Mouse (Mus musculus) heart, adult 2 months (tissue): ENCODE measurements around the gene Anks1b. TPM values are rescaled to one million over a fixed set of nuclear protein-coding genes. Genes with fewer than 3 reads are reported as not detected.
"Not testable (repeated sequence)": the region's sequence is repeated elsewhere in the genome, so short reads cannot be mapped to it uniquely, and the experiment has no call there.

Source experiments
- DNase-seq, 2 experiments: peaks; one replicate each; pipeline ENCODE4 v3.0.0; 2021
- H3K27ac ChIP-seq: fragments of 200-600 bp; 2 replicates; pipeline ENCODE4 v1.8.1; 2022
- H3K27me3 ChIP-seq: fragments of 200-500 bp; 2 replicates; pipeline ENCODE4 v1.6.1; 2012; ENCODE audit warnings: mild to moderate bottlenecking, low read length, inconsistent platforms, mixed read lengths; ENCODE audit not compliant: control insufficient read depth, insufficient read depth
- H3K36me3 ChIP-seq: fragments of 200-500 bp; 2 replicates; pipeline ENCODE4 v1.6.1; 2012; ENCODE audit warnings: low read length, inconsistent platforms; ENCODE audit not compliant: control insufficient read depth, insufficient read depth
- H3K4me1 ChIP-seq: fragments of 200-500 bp; 2 replicates; pipeline ENCODE4 v1.6.1; 2011; ENCODE audit warnings: low read length; ENCODE audit not compliant: control insufficient read depth, insufficient read depth
- H3K4me3 ChIP-seq: fragments of 200-600 bp; 2 replicates; pipeline ENCODE4 v1.8.1; 2022
- H3K79me2 ChIP-seq: fragments of 200-500 bp; replicated peaks from 2 replicates; pipeline ENCODE4 v1.6.1; 2012; ENCODE audit warnings: mild to moderate bottlenecking, inconsistent platforms, low read length, moderate library complexity, mixed read lengths; ENCODE audit not compliant: control insufficient read depth, insufficient read depth
- H3K9ac ChIP-seq: fragments of 200-500 bp; 2 replicates; pipeline ENCODE4 v1.6.1; 2012; ENCODE audit warnings: low read depth, mild to moderate bottlenecking, control low read depth, inconsistent platforms, low read length, mixed read lengths
- CTCF ChIP-seq: fragments of 200-600 bp; IDR thresholded peaks from 2 replicates; pipeline ENCODE4 v1.8.1; 2022; ENCODE audit warnings: antibody characterized with exemption, mild to moderate bottlenecking, moderate library complexity
- EP300 ChIP-seq: fragments of 200-500 bp; IDR thresholded peaks from 2 replicates; pipeline ENCODE4 v1.6.1; 2011; ENCODE audit warnings: low read depth, low read length, control low read depth; ENCODE audit not compliant: insufficient read depth
- POLR2A ChIP-seq: fragments of 200-500 bp; IDR thresholded peaks from 2 replicates; pipeline ENCODE4 v1.6.1; 2011; ENCODE audit warnings: mild to moderate bottlenecking, low read depth, low read length, control low read depth; ENCODE audit not compliant: insufficient read depth
- WGBS: fragments of 180-500 bp; shearing (Covaris S2); methylation state at CpG from one replicate; pipeline ENCODE4 v1.1.7; 2018; 5-methylcytosine and 5-hydroxymethylcytosine counted together
- intact Hi-C: fragments of 180-260 bp; cut with DNase I; formaldehyde crosslinking; loops from one replicate; pipeline ENCODE4 v1.15.1; 2025
- polyA plus RNA-seq: library from polyadenylated mRNA; depleted of rRNA; stranded (reverse); fragments of >200 nt; gene quantifications from 2 replicates; pipeline ENCODE4 v1.2.3, GENCODE M21; 2012
- total RNA-seq, 2 experiments: library from RNA; stranded (reverse); gene quantifications; 2 replicates each; pipeline ENCODE4 v1.2.3; 2021

Gene Anks1b
- total and polyA plus RNA-seq, 3 experiments, result 0.16 to 0.80 (median 0.52) TPM

DNA sequence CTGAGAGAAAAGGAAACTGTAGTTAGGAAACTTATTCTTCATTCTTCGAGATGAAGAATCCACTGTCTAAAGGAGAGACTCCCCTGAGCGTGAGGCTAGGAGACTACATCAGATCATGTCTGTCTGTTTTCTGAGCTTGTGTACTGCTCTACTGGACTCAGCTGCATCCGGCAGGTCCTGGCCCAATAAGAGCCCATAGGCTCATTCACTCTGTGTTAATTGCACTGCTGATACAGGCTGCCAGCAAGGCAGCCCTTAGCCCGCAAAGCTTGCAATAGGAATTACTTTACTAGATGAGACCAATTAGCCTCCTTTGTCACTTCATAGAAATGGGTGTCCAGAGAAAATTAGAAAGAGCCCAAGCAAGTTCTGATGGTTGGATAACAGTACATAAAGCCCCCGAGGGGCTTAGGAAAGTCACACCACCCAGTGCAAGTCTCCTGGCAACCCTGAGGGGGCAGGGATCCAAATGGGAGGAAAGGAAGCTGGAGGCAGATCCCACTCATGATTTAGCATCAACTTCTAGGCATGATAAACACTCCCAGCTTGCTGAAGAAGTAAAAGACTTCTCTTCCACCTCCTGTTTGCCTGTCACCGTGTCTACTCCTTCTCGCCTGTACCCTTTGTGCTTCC lies 744.5 kb downstream of the Anks1b start:
- Histone ChIP-seq H3K4me1 (no peaks in the 10 kb centered on the region), H3K4me3 (no peak overlapping the region), H3K36me3 (no peaks in the 10 kb centered on the region), H3K9ac (no peak overlapping the region), H3K27ac (no peak overlapping the region), H3K27me3 (no peaks in the 10 kb centered on the region), H3K79me2 (no peaks in the 10 kb centered on the region)
- intact Hi-C loops, result no loop called here
- 69% methylated on average over 7 of the region's 7 CpGs for WGBS
- TF ChIP-seq POLR2A (no peak), CTCF (no peak), EP300 (no peak)
- no peak for DNase-seq

DNA sequence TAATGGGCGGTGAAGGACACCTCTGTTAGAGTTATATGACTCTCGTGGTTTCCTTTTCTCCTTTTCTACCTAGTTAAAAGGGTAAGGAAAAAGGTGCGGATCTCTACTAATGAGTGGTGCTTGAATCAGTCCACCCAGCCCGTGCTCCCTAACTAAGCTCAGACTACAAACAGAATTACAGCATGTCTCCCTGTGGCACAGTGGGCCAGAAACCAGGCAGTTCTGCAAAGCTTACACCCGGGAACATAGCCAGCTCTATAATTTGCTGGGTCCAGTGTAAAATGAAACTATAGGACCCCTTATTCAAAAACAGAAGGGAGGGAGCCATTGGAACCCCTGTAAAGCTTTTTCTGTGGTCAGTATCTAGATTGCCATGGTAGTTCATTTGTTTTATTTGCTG lies 754.2 kb downstream of the Anks1b start:
- Histone ChIP-seq H3K36me3 (no peaks in the 10 kb centered on the region), H3K79me2 (no peaks in the 10 kb centered on the region), H3K27ac (no peak overlapping the region), H3K4me3 (no peak overlapping the region), H3K27me3 (no peaks in the 10 kb centered on the region), H3K9ac (no peak overlapping the region), H3K4me1 (no peaks in the 10 kb centered on the region)
- DNase-seq, result no peak
- intact Hi-C loops, result no loop called here
- TF ChIP-seq EP300 (no peak), CTCF (no peak), POLR2A (no peak)
- 78% methylated on average over 5 of the region's 5 CpGs for WGBS

DNA sequence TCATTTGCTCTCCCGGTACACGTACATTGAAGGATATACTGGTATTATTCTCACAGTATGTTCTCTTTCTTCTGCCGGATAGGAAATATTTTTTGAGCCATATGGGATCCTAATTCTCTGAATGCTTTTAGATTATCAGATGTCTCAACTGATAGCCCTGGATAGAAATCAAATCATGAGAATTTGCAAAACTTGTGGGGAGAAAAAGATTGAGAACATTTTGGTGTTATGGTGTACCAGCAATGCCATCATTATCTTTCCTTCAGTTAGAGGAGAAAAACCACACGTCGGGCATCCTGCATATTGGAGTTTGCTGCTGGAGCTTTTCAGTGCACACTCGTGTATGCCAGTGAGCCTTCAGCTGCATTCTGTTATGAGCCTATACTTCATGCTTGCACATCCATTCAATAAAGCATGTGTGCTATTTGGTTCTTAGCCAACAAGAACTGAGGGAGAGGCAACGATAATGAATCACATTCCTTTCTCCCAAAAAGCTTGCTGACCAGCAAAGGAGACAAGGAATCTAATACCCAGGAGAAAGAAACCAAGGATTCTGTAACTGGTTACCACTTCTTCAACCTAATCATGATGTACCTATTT lies 756.9 kb downstream of the Anks1b start:
- Histone ChIP-seq H3K9ac (no peak overlapping the region), H3K4me3 (no peak overlapping the region), H3K4me1 (no peaks in the 10 kb centered on the region), H3K79me2 (no peaks in the 10 kb centered on the region), H3K36me3 (no peaks in the 10 kb centered on the region), H3K27ac (no peak overlapping the region), H3K27me3 (no peaks in the 10 kb centered on the region)
- intact Hi-C loops, result no loop called here
- no peak for TF ChIP-seq EP300
- no peak for TF ChIP-seq CTCF
- TF ChIP-seq POLR2A, result no peak
- 68% methylated on average over 7 of the region's 7 CpGs for WGBS
- no peak for DNase-seq

DNA sequence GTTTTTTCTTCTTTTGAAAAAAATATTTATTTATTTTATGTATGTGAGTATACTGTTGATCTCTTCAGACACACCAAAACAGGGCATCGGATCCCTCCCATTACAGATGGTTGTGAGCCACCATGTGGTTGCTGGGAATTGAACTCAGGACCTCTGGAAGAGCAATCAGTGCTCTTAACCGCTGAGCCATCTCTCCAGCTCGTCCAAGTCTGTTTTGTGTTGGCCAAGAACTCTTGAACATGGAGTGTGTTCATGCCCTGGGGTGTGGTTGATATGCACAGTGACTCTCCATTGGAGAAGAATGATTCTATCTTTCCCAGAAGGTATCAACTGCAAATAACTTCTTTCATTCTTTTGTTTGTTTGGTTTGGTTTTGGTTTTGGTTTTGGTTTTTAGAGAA lies 757.5 kb downstream of the Anks1b start:
- H3K4me1 ChIP-seq, H3K36me3 ChIP-seq, H3K9ac ChIP-seq, H3K27me3 ChIP-seq, H3K27ac ChIP-seq, H3K79me2 ChIP-seq, H3K4me3 ChIP-seq, intact Hi-C loops, DNase-seq: not testable (repeated sequence)
- 63% methylated on average over 3 of the region's 3 CpGs for WGBS

DNA sequence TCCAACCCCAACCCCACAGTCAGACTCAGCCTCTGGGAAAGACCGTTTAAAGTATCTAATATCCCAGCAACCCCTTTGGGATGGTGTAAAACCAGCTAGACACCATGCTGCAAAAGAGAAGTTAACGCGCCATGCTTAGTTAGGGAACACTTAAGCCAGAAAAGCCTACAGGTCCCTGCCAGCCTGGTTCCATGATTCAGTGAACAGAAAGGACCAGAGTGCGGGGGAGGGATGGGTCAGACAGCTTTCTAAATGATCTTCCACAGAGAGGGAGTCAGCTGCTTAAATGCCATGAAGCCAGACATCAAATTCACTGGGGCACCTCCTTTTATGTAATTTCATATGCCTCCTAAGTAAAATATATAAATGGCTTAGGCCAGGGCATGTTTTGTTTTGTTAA lies 764.0 kb downstream of the Anks1b start:
- Histone ChIP-seq H3K79me2 (no peaks in the 10 kb centered on the region), H3K27ac (no peak overlapping the region), H3K9ac (no peak overlapping the region), H3K4me3 (no peak overlapping the region), H3K36me3 (no peaks in the 10 kb centered on the region), H3K27me3 (no peaks in the 10 kb centered on the region), H3K4me1 (no peaks in the 10 kb centered on the region)
- intact Hi-C loops, result no loop called here
- TF ChIP-seq CTCF (no peak), EP300 (no peak), POLR2A (no peak)
- DNase-seq, result no peak
- WGBS, result 80% methylated on average over 4 of the region's 4 CpGs

DNA sequence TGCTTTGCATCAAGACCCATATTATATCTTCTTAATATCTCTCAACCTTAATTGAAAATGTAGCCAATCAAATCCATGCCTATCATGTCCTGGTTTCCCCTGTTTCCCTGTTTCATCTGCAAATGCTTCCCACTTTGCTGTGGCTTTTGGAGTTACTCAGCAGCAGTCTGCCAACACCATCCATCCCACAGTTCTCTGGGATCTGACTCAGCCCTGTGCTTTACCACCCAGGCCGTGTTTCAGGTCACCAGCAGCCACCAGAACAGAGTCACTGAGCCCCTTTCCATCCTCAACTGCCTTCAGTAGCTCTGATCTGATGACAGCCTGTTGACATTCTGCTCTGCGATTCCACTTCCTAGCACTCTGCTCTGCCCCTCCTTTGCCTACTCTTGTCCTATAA lies 776.4 kb downstream of the Anks1b start:
- Histone ChIP-seq H3K4me1 (no peaks in the 10 kb centered on the region), H3K4me3 (no peak overlapping the region), H3K27ac (no peak overlapping the region), H3K79me2 (no peaks in the 10 kb centered on the region), H3K27me3 (no peaks in the 10 kb centered on the region), H3K9ac (no peak overlapping the region), H3K36me3 (no peaks in the 10 kb centered on the region)
- intact Hi-C loops, result no loop called here
- DNase-seq, result no peak
- WGBS, result 55% methylated on average over 2 of the region's 2 CpGs
- TF ChIP-seq EP300, result no peak
- TF ChIP-seq CTCF, result no peak
